Mouse (Mus musculus) olfactory bulb, adult 2 months (tissue): ENCODE measurements around the gene Neurl1a. TPM values are rescaled to one million over a fixed set of nuclear protein-coding genes. Genes with fewer than 3 reads are reported as not detected.

ENCODE experiments used
- H3K27ac ChIP-seq: fragments of 200-500 bp; 2 replicates; pipeline ENCODE4 v1.5.1; 2012; ENCODE audit warnings: low read depth, low read length; ENCODE audit not compliant: insufficient read depth
- H3K4me1 ChIP-seq: fragments of 200-500 bp; 2 replicates; pipeline ENCODE4 v1.6.1; 2012; ENCODE audit warnings: low read length; ENCODE audit not compliant: control insufficient read depth, insufficient read depth
- H3K4me3 ChIP-seq: fragments of 200-500 bp; 2 replicates; pipeline ENCODE4 v1.5.1; 2012; ENCODE audit warnings: mild to moderate bottlenecking, low read depth, low read length, moderate library complexity; ENCODE audit not compliant: insufficient read depth
- CTCF ChIP-seq: fragments of 200-500 bp; IDR thresholded peaks from 2 replicates; pipeline ENCODE4 v1.5.1; 2012; ENCODE audit warnings: low read depth, mild to moderate bottlenecking, low read length, moderate library complexity; ENCODE audit not compliant: insufficient read depth
- POLR2A ChIP-seq: fragments of 200-500 bp; IDR thresholded peaks from 2 replicates; pipeline ENCODE4 v1.6.1; 2012; ENCODE audit warnings: mild to moderate bottlenecking, low read depth, low read length, moderate library complexity; ENCODE audit not compliant: insufficient read depth
- WGBS: fragments of 180-500 bp; shearing (Covaris S2); methylation state at CpG from one replicate; pipeline ENCODE4 v1.1.7; 2018; 5-methylcytosine and 5-hydroxymethylcytosine counted together
- polyA plus RNA-seq: library from polyadenylated mRNA; stranded (reverse); fragments of >200 nt; gene quantifications from 2 replicates; pipeline ENCODE4 v1.2.4, GENCODE M21; 2012; ENCODE audit warnings: low replicate concordance; ENCODE audit not compliant: missing spikeins, insufficient read depth, insufficient read length

Neurl1a gene
- polyA plus RNA-seq, 1 experiment = not detected

DNA sequence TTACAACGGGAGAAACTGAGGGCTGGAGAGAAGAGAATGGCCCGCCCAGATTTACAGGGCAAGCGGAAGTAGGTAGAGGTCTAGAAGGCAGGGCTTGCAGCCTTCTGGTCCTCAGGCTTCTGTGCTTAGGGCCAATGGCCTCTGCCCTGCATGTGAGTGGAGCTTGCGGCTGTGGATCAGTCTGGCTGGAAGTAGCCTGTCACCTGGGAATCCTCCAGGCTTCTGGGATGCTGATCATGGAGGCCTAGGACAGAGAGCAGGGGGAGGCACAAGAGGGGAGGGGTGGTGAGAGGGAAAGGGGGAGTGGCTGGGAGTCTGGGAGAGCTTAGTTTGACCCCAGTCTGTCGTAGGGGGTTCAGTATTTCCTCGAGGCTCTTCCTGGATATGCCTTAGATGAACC, 23.8 kb downstream of the Neurl1a start:
- 86% methylated on average over 6 of the region's 6 CpGs for WGBS
- TF ChIP-seq CTCF (no peak), POLR2A (no peak)
- H3K27ac ChIP-seq = no peak overlapping the region

DNA sequence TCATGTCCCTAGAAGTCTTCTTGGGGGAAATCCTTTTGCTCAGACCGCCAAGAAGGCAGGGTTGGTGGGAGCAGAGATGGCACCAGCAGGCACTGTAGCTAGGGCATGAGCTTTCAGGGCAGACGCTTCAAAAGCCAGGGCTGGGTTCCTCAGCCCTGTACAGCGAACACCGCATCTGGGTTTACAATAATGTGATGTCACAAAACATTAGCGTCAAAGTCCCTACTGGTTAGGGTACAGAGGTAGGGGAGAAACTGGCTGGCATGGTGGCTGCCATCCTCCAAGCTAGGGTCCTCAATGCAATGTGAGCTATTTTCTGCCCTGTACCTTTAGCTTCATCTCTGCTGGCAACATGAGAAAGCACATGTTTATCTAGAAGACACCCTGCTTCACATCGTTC, 24.4 kb downstream of the Neurl1a start:
- peaks cover 8% of the 10 kb centered on the region for H3K4me1 ChIP-seq
- TF ChIP-seq CTCF = no peak
- no peak for TF ChIP-seq POLR2A
- WGBS = 94% methylated on average over 6 of the region's 6 CpGs

More for the DNA sequence above, 23.8 kb downstream of the Neurl1a start:
- Histone ChIP-seq H3K4me3 (no peak overlapping the region), H3K4me1 (peaks cover 8% of the 10 kb centered on the region)

DNA sequence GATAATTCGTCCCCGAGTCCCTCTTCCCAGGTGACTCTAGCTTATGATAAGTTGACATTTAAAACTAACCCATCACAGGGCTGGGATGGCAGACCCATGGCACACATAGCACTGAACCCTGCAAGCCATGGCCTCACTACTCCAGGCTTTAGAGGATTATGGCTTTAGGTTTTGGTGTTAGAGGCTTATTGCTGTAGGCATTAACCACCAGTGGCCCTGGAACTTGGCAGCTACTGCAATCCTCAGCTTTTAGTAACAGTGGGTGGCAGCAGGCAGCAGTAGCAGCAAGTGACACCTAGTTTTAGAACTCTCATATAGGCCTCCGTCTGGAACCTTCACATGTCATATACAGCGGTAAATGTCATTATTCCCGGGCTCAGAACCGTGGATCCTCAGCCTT, 26.0 kb downstream of the Neurl1a start:
- H3K4me3 ChIP-seq = no peak overlapping the region
- whole genome bisulfite sequencing = 79% methylated on average over 6 of the region's 6 CpGs
- TF ChIP-seq CTCF = no peak
- TF ChIP-seq POLR2A = no peak
- no peak overlapping the region for H3K27ac ChIP-seq
- H3K4me1 ChIP-seq = peaks cover 8% of the 10 kb centered on the region

More for the DNA sequence above, 24.4 kb downstream of the Neurl1a start:
- H3K4me3 ChIP-seq = no peak overlapping the region
- no peak overlapping the region for H3K27ac ChIP-seq

DNA sequence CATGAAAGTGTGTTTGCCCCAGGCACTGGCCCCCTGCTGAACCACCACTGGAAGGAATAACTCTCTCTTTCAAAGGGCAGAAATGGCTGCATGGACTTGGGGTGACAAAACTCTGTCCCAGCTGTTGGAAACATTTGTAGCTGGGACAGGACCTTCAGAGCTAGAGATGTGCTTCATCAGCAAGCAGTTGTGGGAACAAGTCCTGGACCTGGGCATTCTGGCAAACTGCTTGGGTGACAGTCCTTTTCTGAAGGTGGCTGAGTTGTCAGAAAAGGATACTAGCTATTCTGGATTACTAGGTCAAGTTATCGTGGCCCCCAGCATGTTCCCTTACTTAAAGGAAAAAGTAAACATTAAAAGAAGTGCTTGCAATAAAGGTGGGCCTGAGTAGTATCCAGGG, 27.5 kb downstream of the Neurl1a start:
- WGBS = 78% methylated on average over 1 of the region's 1 CpGs
- peaks cover 7% of the 10 kb centered on the region for H3K4me1 ChIP-seq

DNA sequence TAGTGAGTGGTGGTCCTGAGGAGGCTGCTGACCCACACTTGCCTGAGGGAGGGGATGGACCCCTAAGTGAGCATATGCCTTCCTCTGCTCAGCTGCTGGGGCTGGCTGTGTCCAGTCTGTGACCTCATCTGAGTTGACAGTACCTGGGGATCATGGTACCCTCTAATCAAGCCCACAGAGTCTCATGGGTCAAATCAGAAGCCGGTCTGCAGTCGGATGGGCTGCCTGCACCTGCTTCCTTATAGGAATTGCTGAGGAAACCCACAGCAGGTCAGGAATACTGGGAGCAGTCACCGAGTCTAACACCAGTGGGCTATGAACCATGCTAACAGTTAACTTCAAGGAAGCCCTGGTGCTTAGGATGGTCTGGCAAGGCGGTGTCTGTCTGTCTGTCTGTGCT, 31.8 kb downstream of the Neurl1a start:
- TF ChIP-seq CTCF (no peak), POLR2A (no peak)
- H3K4me3 ChIP-seq = no peak overlapping the region
- WGBS = 96% methylated on average over 4 of the region's 4 CpGs
- H3K4me1 ChIP-seq = no peaks in the 10 kb centered on the region; the same call in 1 of the 2 replicates
- no peak overlapping the region for H3K27ac ChIP-seq

More for the DNA sequence above, 27.5 kb downstream of the Neurl1a start:
- TF ChIP-seq POLR2A (no peak), CTCF (no peak)
- Histone ChIP-seq H3K4me3 (no peak overlapping the region), H3K27ac (no peak overlapping the region)

DNA sequence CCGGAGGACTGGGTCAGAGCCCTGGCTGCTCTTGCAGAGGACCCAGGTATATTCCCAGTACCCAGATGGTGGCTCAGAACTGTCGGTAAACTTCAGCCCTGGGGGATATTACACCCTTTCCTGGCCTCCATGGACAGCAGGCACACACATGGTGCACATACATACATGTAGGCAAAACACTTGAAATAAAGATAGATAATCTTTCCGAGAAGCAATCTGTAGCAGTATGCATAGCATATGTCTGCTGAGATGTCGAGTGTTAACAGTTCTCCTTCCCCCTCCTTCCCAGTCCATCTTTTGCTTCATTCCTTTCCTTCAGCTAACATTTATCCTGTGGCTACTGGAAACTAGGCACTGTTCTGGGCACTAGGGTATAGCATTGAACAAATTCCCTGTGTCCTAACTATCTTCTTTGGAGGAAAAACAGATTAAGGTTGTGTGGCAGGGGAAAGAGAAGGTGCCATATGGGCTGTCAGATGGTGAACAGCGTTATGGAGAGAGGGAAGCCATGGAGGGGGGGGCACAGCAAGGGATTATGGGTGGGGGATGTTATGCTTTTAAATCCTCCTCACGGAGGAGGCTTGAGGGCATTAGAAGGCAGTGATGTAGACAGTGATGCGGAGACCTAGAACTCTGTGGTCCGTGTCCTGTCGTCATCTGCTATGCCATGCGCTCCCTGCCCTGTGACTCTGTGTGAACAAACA, 33.1 kb downstream of the Neurl1a start:
- 73% methylated on average over 10 of the region's 10 CpGs for WGBS
- Histone ChIP-seq H3K27ac (no peak overlapping the region), H3K4me1 (no peaks in the 10 kb centered on the region; the same call in 1 of the 2 replicates), H3K4me3 (no peak overlapping the region)
- TF ChIP-seq CTCF (no peak), POLR2A (no peak)

DNA sequence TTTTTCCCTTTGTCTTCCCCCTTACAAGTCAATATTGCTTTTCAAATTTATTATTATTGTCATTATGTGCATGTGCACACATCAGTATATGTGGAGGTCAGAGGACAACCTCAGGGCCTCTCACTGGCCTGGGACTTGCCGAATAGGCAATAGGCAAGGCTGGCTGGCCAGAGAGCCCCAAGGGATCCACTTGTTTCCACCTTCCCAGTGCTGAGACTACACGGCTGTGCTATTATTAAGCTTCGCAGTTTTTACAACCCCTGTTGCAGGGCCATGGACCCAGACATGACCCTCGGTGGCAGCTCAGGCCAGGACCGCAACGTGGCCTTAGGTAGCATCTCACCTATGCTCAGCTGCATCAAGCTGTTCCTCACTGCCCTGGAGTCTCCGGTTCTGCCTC, 33.8 kb downstream of the Neurl1a start:
- no peak overlapping the region for H3K4me3 ChIP-seq
- H3K27ac ChIP-seq = no peak overlapping the region
- WGBS = 86% methylated on average over 7 of the region's 7 CpGs
- H3K4me1 ChIP-seq = no peaks in the 10 kb centered on the region; the same call in 1 of the 2 replicates
- no peak for TF ChIP-seq POLR2A
- TF ChIP-seq CTCF = no peak

DNA sequence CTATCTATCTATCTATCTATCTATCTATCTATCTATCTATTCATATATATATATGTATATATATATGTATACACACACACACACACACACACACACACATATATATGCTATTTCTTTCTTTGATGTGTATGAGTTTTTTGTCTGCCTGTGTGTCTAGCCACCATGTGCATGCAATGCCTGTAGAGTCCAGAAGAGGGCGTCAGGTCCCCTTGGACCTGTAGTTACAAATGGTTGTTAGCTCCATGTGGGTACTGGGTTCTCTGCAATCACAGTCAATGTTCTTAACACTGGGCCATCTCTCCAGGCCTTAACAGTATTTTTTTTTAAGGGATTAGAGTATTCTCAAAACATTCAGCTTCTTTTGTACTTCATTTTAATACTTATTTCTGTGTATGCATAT, 34.9 kb downstream of the Neurl1a start:
- no peak overlapping the region for H3K27ac ChIP-seq
- 76% methylated on average over 1 of the region's 1 CpGs for WGBS
- no peak overlapping the region for H3K4me3 ChIP-seq
- H3K4me1 ChIP-seq = no peaks in the 10 kb centered on the region; the same call in 1 of the 2 replicates
- no peak for TF ChIP-seq CTCF
- TF ChIP-seq POLR2A = no peak

DNA sequence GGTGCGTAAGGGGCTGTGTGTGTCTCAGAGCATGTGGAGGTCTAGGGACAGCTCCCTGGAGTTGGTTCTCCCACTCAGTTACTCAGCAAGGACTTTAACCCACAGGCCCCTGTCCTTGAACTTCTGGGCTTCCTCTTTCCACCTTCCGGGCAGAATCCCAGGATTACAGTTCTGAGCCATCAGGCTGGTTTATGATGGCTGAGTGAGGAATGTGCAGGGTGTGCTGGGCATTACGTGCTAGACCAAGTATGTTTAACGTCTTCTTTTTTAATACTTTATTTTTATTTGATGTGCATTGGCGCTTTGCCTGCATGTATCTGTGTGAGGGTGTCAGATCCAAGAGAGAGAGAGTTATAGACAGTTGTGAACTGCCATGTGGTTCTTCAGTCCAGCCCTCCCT, 38.1 kb downstream of the Neurl1a start:
- Histone ChIP-seq H3K4me1 (peaks cover 16% of the 10 kb centered on the region), H3K27ac (no peak overlapping the region), H3K4me3 (no peak overlapping the region)
- WGBS = 89% methylated on average over 5 of the region's 5 CpGs
- no peak for TF ChIP-seq CTCF
- TF ChIP-seq POLR2A = no peak

DNA sequence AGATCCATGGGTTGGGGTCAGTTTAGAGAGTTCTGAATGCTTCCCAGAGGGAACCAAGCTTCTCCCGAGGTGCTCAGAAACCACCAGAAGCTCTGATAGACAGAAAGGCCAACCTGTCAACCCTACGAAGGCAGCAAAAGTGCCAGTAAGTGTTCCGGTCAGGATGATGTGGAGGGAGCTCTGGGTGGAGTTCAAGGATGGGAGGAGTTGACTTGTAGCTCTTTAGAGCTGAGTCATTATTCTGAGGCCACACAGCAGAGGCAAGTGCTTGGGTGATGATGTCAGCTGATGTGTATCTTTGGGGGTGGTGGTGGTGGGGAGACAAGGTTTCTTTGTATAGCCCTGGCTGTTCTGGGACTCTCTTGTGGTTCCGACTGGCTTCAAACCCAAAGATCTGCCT, 41.0 kb downstream of the Neurl1a start:
- no peak overlapping the region for H3K27ac ChIP-seq
- TF ChIP-seq CTCF = no peak
- no peak for TF ChIP-seq POLR2A
- no peak overlapping the region for H3K4me3 ChIP-seq
- 66% methylated on average over 4 of the region's 4 CpGs for WGBS
- peaks cover 33% of the 10 kb centered on the region for H3K4me1 ChIP-seq

DNA sequence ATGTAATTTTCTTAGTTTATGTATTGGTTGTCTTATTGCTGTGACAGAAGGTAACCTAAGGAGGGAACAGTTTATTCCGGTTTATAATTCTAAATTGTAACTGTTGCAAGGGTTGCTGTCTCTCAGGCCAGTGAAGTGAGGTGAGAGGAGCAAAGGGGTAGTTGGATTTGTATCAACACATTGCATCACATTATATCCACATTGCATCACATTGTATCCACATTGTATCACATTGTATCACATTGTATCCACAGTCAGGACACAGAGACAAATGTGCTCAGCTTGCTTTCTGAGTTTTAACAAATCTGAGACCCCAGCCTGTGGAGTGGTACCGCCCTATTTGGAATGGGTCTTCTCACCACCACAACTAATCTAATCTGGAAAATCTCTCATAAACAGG, 41.6 kb downstream of the Neurl1a start:
- H3K4me1 ChIP-seq = peaks cover 33% of the 10 kb centered on the region
- TF ChIP-seq POLR2A = no peak
- no peak for TF ChIP-seq CTCF
- 93% methylated on average over 2 of the region's 2 CpGs for WGBS
- H3K4me3 ChIP-seq = no peak overlapping the region
- no peak overlapping the region for H3K27ac ChIP-seq
